Mouse (Mus musculus) lung, postnatal 0 days (tissue): ENCODE measurements around the gene Abcg1.

Experiments
- CTCF ChIP-seq: IDR thresholded peaks from 2 replicates; pipeline ENCODE4 v1.5.1; 2016; ENCODE audit warnings: antibody characterized with exemption, mild to moderate bottlenecking
- EP300 ChIP-seq: IDR thresholded peaks from 2 replicates; pipeline ENCODE4 v1.6.1; 2016; ENCODE audit warnings: antibody characterized with exemption, mild to moderate bottlenecking, control low read depth

GRCm38 (mm10) chr17:31032341-31032740 lies 25.1 kb upstream of the Abcg1 start:
- TF ChIP-seq CTCF (no peak), EP300 (no peak)
